Mouse (Mus musculus): ENCODE data around the gene Eif3i.
"Not testable (repeated sequence)": the region's sequence is repeated elsewhere in the genome, so short reads cannot be mapped to it uniquely, and the experiment has no call there.

Eif3i gene

GRCm38 (mm10) chr4:129573093-129573370, 27.4 kb downstream of the Eif3i start:
- no peak for DNase-seq

DNA sequence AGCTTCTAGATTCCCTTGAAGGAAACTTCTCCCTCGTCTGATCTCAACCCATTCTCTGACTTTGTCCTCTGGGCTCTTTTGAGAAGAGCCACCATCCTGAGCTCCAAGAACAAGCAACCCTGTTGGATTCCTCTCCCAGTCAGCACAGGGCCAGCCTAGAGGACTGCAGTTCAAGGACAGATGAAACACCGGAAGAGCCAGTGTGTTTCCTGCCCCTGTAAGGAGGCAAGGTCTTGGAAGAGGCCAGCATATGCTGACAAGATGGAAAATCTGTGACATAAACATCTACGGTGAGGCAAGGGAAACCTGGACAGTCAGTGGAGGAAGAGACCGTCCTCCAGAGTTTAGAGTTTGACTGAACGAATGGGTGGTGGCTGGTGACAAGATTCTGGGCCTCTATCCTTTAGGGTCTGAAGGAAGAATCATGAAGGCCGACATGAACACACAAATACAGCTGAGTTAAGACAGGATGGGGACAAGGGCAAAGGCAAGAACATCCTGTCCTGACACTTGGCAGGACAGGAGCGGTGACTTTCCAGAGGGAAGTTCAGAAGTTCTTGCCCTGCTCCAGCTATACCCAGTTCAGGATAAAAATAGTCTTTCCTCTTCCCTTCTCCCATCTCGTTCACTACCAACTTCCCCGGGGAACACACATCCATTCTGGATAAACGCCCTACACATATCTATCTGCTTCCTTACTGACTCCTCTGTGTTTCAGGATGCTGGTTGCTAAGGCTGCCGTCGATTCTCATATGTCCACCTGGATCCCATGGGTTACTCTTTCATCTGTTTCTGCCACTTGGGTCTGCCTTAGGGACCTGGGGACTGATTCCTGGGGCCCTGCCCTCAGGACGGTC, 28.0 kb downstream of the Eif3i start:
- DNase-seq: no peak

GRCm38 (mm10) chr4:129571551-129572084, 28.8 kb downstream of the Eif3i start:
- no peak for DNase-seq

- no peak for DNase-seq
Measured at GRCm38 (mm10) chr4:129570028-129570427, 30.4 kb downstream of the Eif3i start.

- DNase-seq: no peak
Measured at GRCm38 (mm10) chr4:129568366-129568765, 32.1 kb downstream of the Eif3i start.

DNA sequence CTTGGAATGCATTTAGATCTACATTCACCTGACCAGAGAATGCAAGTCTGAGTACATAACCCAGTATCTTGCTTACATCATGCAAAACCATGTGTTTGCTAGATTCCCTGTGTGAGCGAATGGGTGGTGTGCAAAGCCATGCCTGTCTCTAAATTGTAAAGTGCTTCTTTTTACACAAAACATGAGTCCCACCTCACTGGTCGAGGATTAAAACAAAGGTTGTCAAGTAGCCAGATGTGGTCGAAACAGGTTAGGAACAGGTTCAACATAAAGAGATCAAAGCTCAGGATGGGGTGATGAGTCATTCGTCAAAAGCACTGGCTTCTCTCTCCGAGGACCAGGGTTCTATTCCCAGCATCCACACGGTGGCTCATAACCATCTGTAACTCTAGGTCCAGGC, 35.3 kb downstream of the Eif3i start:
- DNase-seq: no peak

DNA sequence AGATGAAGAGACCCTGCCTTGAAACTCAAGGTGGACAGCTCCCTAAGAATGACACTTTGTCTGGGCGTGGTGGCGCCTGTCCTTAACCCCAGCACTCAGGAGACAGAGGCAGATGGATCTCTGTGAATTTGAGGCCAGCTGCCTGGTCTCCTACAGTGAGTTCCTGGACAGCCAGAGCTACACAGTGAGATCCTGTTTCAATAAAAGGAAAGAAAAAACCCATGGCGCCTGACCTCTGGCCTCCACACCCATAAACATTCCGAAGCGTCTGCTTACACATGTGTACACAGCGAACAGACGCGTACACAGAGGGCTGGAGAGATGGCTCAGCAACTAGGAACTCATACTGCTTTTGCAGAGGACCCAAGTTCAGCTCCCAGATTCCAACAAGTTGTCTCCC, 36.7 kb downstream of the Eif3i start:
- no peak for DNase-seq

DNA sequence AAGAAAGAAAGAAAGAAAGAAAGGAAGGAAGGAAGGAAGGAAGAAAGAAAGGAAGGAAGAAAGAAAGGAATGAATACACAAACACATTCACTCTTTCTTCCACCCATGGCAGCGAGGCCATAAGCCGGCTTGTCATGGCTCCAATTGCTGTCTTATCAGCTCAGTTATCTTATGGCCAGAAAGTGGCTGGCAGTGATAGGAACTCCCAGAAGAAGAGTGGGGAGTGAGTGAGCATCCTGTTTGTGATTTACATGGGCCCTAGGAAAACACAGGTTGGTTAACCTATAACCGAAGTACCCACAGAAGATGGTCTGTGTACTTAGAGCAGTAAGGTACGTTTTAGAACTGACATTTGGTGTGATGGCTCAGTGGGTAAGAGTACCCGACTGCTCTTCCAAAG, 39.3 kb downstream of the Eif3i start:
- DNase-seq: no peak

- DNase-seq: peak in 1 of 2 experiments; percentile 25
Measured at GRCm38 (mm10) chr4:129558321-129558955, 42.0 kb downstream of the Eif3i start.

GRCm38 (mm10) chr4:129557256-129557808, 43.1 kb downstream of the Eif3i start:
- DNase-seq: no peak

- peak; percentile 94 to 96 for DNase-seq
Measured at GRCm38 (mm10) chr4:129556532-129557223, 43.8 kb downstream of the Eif3i start.

DNA sequence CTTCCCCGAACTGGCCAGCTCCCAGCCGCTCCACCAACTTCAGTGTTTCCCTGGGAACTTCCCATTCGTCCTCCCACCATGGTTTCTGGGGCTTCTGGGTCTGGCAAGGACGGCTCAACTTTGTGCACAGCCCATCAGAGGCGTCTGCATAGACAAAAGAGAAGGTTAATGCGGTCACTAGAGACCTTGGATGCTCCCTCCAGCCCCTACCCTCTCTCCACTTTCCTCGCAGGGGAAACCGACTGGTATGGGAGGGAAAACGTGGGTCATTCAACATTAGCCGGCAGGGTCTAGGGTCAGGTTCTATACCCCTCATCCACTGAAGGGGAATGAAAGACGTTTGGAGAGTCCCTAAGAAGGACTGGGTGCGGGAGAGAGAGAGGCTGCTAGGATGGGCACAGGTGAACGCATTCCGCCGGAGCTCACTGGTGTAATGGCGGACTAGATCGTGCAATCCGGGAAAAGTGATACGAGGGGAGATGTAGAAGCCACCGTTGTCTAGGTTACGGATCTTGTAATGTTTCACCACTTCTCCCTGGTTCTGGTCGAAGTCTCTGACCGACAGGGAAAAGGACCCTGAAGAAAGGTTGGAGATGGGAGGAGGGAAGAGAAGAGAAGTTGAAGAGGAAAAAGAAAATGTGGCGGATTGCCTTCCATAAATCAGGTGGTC, 44.5 kb downstream of the Eif3i start:
- DNase-seq: peak in 1 of 2 experiments; percentile 28

- peak; percentile 68 to 81 for DNase-seq
Measured at GRCm38 (mm10) chr4:129555421-129555861, 45.0 kb downstream of the Eif3i start.

DNA sequence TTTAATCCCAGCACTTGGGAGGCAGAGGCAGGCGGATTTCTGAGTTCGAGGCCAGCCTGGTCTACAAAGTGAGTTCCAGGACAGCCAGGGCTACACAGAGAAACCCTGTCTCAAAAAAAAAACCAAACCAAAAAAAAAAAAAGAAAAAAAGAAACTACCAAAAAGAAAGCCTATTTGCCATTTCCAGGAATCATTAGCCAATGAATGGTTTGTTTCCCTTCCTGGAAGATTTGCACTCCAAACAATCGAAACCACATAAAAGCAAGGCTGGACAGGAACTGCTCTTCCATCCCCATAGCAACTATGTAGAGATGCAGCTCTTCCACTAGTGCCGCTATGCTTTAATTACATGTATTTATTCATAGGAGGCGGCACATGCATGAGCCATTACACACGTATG, 45.9 kb downstream of the Eif3i start:
- not testable (repeated sequence) for DNase-seq

- no peak for DNase-seq
Measured at GRCm38 (mm10) chr4:129550295-129550694, 50.2 kb downstream of the Eif3i start.

DNA sequence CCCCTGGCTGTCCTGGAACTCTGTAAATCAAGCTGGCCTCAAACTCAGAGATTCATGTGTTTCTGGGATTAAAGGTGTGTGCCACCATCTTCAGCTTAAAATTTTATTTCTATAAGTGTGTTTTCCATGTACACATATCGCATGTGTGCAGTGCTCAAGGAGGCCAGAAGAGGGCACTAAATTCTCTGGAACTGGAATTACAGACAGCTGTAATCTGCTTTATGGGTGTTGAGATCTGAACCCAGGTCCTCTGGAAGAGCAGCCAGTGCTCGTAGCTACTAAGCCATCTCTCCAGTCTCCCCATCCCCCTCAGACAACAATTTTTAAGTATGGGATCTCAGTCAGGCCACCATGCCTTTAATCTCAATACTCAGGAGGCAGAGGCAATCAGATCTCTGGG, 51.1 kb downstream of the Eif3i start:
- peak; percentile 46 for DNase-seq

GRCm38 (mm10) chr4:129547631-129548030, 52.8 kb downstream of the Eif3i start:
- not testable (repeated sequence) for DNase-seq

DNA sequence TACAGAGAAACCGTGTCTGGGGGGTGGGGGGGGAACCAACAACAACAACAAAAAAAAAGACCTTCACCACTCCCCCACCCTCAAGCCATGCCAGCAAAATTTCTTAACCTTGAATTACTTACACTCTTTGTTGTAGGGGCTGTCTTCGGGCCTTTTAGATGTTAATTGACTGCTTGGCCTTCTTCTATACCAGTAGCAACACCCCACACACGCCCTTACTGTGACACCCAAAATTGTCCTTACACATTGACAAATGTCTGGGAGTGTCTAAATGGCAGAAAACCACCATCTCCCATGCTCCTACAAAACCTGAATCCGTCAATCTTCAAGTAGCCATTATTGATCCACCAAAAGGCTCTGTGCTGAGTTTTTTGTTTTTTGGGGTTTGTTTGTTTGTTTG, 56.3 kb downstream of the Eif3i start:
- no peak for DNase-seq

- DNase-seq: peak; percentile 100
Measured at GRCm38 (mm10) chr4:129542592-129543141, 57.8 kb downstream of the Eif3i start, which contains the start of gene Hdac1. Hdac1 (minus strand) TSS chr4:129542713.

All from cerebellum, postnatal 10 days (tissue).